Mouse (Mus musculus) testis, adult 2 months (tissue): ENCODE results near the gene Nrip1.

ENCODE experiments used
- CTCF ChIP-seq: fragments of 200-500 bp; IDR thresholded peaks from 2 replicates; pipeline ENCODE4 v1.5.1; 2012; ENCODE audit warnings: low read depth, mild to moderate bottlenecking, inconsistent platforms, low read length, moderate library complexity; ENCODE audit not compliant: control insufficient read depth, insufficient read depth, insufficient replicate concordance
- POLR2A ChIP-seq: fragments of 200-500 bp; IDR thresholded peaks from 2 replicates; pipeline ENCODE4 v1.6.1; 2012; ENCODE audit warnings: low read depth, mild to moderate bottlenecking, inconsistent platforms, low read length, moderate library complexity; ENCODE audit not compliant: control insufficient read depth

GRCm38 (mm10) chr16:76393267-76393666 is 19.6 kb upstream of the Nrip1 start:
- TF ChIP-seq POLR2A (no peak), CTCF (no peak)
